Mouse (Mus musculus): ENCODE data around the gene Pdlim5. TPM values are rescaled to one million over a fixed set of nuclear protein-coding genes. Genes with fewer than 3 reads are reported as not detected.
A peak's percentile ranks its signal among the peaks of the same experiment; 100 is the strongest.

The Pdlim5 gene
- total RNA-seq, 2 experiments from 2014 or later: 17.9 to 20.0 TPM

DNA sequence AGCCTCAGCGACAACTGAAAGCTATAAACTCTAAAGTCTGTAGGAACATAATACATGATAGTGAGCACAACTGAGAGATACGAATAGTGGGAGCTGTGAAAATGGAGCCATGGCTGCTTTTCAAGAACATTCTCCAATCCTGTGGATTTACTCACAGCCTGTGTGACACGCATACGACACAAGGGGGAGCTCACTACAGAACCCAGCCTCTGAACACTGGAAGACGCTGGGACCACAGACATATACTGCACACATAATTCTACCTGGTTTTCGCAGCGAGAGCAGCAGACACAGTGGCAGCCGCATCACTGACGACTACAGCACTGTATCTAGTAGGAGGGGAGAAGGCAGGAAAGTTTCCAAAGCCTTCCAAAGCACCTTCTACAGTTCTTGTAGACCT, 112.8 kb downstream of the Pdlim5 start:
- peak; percentile 92 for ATAC-seq (replicated peaks; ENCODE audit: low FRiP score, low TSS enrichment, poor library complexity, severe bottlenecking)

GRCm38 (mm10) chr3:142281656-142282055, 113.8 kb downstream of the Pdlim5 start:
- no peak for ATAC-seq (replicated peaks; ENCODE audit: low FRiP score, low TSS enrichment, poor library complexity, severe bottlenecking)

GRCm38 (mm10) chr3:142281093-142281445, 114.4 kb downstream of the Pdlim5 start:
- peak; percentile 93 for ATAC-seq (replicated peaks; ENCODE audit: low FRiP score, low TSS enrichment, poor library complexity, severe bottlenecking)

- peak; percentile 53; the same call in 1 of the 2 replicates for ATAC-seq (replicated peaks; ENCODE audit: low FRiP score, low TSS enrichment, poor library complexity, severe bottlenecking)
Observed at GRCm38 (mm10) chr3:142280366-142281092, 115.0 kb downstream of the Pdlim5 start.

DNA sequence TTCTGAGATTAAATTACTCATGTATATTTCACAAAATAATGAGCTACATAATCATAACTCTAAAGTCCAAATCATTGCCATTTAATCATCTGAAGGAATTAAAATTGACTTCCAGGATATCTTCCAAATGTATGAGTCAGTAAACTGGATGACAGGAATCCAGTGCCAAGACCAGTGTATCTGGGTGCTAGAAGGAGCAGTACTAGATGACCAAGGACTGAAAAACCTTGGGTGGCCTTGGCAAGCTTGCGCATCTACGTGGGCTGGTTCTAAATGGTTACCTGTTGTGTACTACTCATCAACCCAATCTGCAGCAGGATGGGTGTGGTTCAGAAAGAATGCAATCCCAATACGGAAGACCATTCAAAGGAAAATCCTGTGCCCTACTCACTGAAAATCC, 116.5 kb downstream of the Pdlim5 start:
- no peak for ATAC-seq (replicated peaks; ENCODE audit: low FRiP score, low TSS enrichment, poor library complexity, severe bottlenecking)

DNA sequence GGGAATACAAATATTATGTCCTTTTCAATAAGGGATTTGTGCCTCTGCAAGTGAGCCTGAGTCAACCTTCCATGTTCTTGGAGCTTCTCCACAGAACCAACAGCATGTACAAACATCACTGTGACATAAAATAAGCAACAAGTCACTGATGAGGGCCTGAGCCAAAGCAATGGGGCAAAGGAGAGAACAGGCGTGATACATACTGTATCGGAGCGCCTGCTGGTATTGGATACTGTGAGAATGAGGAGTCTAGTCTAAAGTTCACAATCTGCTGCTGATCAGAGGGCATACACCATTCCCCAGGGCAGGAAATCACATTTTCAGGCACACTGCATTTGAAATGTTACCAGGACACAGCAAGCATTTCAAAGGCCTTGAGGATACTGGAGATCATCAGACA, 119.0 kb downstream of the Pdlim5 start:
- ATAC-seq (replicated peaks; ENCODE audit: low FRiP score, low TSS enrichment, poor library complexity, severe bottlenecking): no peak

- peak; percentile 73 for ATAC-seq (replicated peaks; ENCODE audit: low FRiP score, low TSS enrichment, poor library complexity, severe bottlenecking)
Observed at GRCm38 (mm10) chr3:142274993-142275392, 120.5 kb downstream of the Pdlim5 start.

DNA sequence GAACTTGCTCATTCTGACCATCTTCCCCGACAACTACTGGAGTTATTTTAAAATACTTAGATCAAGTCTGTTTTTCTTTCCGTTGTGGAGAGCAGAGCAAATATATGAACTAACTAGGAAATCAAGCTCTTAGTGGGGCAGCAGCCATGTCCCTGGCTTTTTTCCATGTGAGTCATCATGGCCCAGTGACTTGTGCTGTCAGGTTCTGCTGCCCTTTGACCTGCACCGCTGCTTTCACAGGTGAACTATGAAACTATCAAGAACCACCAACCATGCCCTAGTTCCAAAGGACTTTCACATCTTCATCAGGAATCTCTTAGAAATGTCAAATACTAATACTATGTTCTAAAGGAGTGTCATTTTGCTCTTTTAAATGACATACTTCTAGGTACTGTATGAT, 121.0 kb downstream of the Pdlim5 start:
- ATAC-seq (replicated peaks; ENCODE audit: low FRiP score, low TSS enrichment, poor library complexity, severe bottlenecking): no peak

GRCm38 (mm10) chr3:142273265-142273664, 122.2 kb downstream of the Pdlim5 start:
- no peak for ATAC-seq (replicated peaks; ENCODE audit: low FRiP score, low TSS enrichment, poor library complexity, severe bottlenecking)

DNA sequence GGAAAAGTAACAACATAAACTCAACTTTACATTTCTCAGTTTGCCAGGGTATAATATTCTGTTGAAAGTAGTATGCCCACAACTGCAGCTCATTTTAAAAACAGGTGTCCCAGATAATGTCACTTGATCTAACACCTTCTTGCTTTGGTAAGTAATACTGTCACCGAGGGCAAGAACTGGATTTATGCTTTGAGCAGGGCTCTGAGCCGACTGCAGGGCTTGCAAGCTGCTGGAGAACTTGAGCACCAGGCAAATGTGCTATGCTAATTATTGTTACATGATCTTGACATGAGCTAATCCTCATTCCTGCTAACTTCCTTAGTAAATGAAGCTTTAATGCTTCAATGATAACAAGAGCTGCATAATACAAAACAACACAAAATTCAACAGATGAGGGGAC, 139.1 kb downstream of the Pdlim5 start:
- ATAC-seq (replicated peaks; ENCODE audit: low FRiP score, low TSS enrichment, poor library complexity, severe bottlenecking): no peak

DNA sequence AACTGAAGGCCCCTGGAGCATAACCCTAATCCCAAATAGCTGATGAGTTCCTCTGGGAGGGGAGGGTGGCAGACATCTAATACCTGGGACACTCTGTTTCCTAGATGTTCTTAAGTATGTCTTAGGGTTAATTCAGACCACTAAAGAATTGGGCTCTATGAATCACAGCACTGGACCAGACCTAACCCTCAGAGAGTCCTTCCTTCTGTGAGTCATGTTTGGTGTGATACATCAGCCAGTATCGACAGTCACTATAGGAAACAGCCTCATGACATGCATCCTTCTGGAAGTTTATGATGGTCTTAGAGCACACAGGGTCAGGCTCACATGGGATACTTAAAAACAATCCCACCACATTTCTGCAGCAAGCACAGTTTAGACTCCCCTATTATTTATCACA, 143.4 kb downstream of the Pdlim5 start:
- no peak for ATAC-seq (replicated peaks; ENCODE audit: low FRiP score, low TSS enrichment, poor library complexity, severe bottlenecking)

GRCm38 (mm10) chr3:142249458-142249857, 146.0 kb downstream of the Pdlim5 start:
- ATAC-seq (replicated peaks; ENCODE audit: low FRiP score, low TSS enrichment, poor library complexity, severe bottlenecking): no peak

DNA sequence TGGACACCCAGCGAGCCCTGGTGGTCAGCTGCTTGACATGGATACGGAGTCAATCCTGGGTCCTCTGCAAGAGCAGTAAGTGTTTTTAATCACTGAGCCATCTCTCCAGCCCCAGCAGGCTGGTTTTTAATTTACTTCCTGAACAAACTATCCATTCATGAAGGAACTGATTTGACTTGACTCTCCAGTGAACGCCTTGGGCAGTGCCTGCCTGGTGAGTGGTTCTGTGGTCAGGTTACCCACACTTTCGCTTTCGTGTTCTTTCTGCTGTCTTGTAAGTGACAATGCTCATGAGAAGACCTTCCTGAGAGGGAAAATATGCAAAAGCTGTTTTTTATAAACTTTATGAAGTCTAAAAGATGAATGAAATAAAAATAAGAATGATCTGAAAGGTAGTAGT, 152.2 kb downstream of the Pdlim5 start:
- ATAC-seq (replicated peaks; ENCODE audit: low FRiP score, low TSS enrichment, poor library complexity, severe bottlenecking): no peak

DNA sequence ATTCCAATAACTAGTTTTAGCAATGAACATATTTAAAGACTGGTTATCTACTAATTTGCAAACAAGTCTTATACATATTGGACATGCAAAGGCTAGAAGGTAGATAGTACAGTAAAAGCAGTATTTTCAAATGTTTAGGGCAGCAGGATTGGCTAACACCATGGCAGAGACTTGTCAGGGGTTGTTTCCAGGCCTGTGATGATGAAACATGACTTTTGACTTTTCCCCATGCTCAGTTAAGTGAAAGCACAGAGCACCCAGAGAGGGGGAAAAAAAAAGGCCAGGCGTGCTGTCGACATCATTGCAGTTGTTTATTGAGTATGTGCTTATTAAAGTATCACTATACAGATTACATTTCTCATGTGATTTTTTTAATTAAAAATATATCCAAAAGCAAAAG, 156.2 kb downstream of the Pdlim5 start:
- no peak for ATAC-seq (replicated peaks; ENCODE audit: low FRiP score, low TSS enrichment, poor library complexity, severe bottlenecking)

GRCm38 (mm10) chr3:142238260-142239046, 157.0 kb downstream of the Pdlim5 start:
- ATAC-seq (replicated peaks; ENCODE audit: low FRiP score, low TSS enrichment, poor library complexity, severe bottlenecking): no peak

DNA sequence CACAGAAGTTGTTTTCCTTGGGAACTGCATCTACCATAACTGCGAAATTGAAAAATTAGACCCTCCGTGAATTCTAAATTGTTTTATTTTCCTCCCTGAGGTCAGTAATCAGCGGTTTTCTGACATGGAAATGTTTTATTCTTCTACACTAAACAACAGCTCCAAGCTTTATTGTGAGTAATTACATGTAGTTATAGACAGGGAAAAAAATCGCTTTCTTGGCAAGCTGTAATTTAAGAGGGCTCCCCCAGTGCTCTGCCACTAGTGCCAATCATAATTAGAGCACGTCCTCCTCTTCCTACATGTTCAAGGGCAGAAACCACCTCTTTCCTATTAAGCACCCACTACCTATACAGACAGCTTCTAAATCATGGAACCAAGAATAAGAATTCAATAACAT, 157.9 kb downstream of the Pdlim5 start:
- no peak for ATAC-seq (replicated peaks; ENCODE audit: low FRiP score, low TSS enrichment, poor library complexity, severe bottlenecking)

DNA sequence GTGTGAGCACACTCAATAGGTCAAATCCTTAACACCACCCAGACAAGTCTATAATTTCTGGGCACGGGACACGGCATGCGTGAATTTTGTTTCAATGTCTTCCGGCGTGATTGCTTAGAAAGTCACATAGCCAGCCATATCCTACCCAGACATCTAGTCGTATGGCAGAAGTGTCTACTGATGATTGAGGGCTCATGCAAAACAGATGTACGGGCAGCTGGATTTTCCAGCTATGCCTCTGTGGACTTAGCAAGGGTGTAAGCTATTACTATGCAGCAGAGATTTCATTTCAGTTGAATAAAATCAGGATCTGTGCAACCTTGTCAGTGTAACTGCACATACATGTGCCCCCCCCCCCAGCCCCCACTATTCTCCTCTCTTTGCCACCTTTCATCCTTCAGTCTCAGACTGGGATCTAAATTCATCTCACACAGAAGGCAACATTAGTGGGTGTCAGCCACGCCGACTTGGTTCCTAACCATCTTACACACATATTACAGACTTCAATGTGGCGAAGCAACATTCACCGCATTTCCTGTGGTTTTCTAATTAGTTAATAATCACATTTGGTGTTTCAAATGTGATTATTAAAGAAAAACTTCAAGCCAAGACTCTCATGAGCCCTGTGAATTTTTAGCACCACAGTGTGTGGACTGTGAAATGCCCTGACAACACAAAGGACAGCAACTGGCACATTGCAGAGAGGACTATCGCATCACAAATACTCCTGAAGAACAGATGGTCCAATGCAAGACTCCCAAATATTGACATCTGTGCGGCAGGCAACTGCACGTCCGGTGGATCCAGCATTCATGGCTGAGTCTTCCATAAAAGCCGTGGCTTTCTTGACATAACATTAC, 161.7 kb downstream of the Pdlim5 start:
- ATAC-seq (replicated peaks; ENCODE audit: low FRiP score, low TSS enrichment, poor library complexity, severe bottlenecking): no peak

- no peak for ATAC-seq (replicated peaks; ENCODE audit: low FRiP score, low TSS enrichment, poor library complexity, severe bottlenecking)
Observed at GRCm38 (mm10) chr3:142228665-142229064, 166.8 kb downstream of the Pdlim5 start.

- no peak for ATAC-seq (replicated peaks; ENCODE audit: low FRiP score, low TSS enrichment, poor library complexity, severe bottlenecking)
Observed at GRCm38 (mm10) chr3:142222471-142223103, 172.9 kb downstream of the Pdlim5 start.

DNA sequence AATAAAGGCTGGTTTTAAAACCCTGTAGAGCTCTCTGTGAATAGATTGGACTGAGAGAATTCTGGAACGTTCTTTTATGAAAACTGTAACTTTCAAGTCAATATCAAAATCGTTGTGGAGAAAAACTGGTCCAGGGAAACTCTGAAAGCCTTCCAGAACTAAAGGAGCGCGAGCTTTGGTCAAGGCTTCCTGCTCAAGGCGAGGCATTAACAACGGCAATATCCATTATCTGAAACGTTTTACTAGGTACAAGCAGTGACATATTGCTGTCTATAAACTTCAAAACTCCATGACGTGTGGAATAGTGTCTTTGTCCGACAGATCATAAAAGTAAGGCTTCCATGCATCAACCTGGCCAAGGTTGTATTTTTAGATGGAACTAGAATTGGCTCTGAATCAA, 175.6 kb downstream of the Pdlim5 start:
- no peak for ATAC-seq (replicated peaks; ENCODE audit: low FRiP score, low TSS enrichment, poor library complexity, severe bottlenecking)
